24 mouse cellular contexts compared by ENCODE assay signal in genomic region chr10:74450069-74450468, GRCm38 (mm10).
"Had no signal": no experiment of that assay in that cellular context is flagged by ENCODE, and none has a peak within 500 bp of the region (broad histone marks: within the 10 kb centered on the region; RNA-seq: fewer than 3 reads in every experiment).

No protein-coding gene starts in this region.

- H3K9ac ChIP-seq: limb, embryonic 13.5 days; liver, embryonic 12.5 days; liver, embryonic 15.5 days; lung, embryonic 15.5 days; neural tube, embryonic 13.5 days; stomach, embryonic 15.5 days had no signal

- H3K27ac ChIP-seq: limb, embryonic 10.5 days; limb, embryonic 13.5 days; liver, embryonic 12.5 days; liver, embryonic 15.5 days; lung, embryonic 15.5 days; midbrain, embryonic 10.5 days; neural tube, embryonic 13.5 days; stomach, embryonic 15.5 days had no signal

- ATAC-seq: inflammation-experienced regulatory T-cells, adult 6 months; intestine, embryonic 16.5 days; liver, embryonic 12.5 days had no signal

- H3K27me3 ChIP-seq: limb, embryonic 13.5 days; liver, embryonic 12.5 days; liver, embryonic 15.5 days; lung, embryonic 15.5 days; megakaryocyte, embryonic 14.5 days; neural tube, embryonic 13.5 days; stomach, embryonic 15.5 days had no signal

- H3K9me3 ChIP-seq: limb, embryonic 10.5 days; limb, embryonic 13.5 days; liver, embryonic 12.5 days; liver, embryonic 15.5 days; lung, embryonic 15.5 days; midbrain, embryonic 10.5 days; stomach, embryonic 15.5 days had no signal

- H3K4me3 ChIP-seq: limb, embryonic 10.5 days; limb, embryonic 13.5 days; liver, embryonic 12.5 days; liver, embryonic 15.5 days; lung, embryonic 15.5 days; megakaryocyte, embryonic 14.5 days; midbrain, embryonic 10.5 days; myocyte; neural tube, embryonic 13.5 days; stomach, embryonic 15.5 days had no signal

- H3K4me2 ChIP-seq: limb, embryonic 13.5 days; liver, embryonic 12.5 days; liver, embryonic 15.5 days; lung, embryonic 15.5 days; neural tube, embryonic 13.5 days; stomach, embryonic 15.5 days had no signal

- H3K4me1 ChIP-seq: limb, embryonic 10.5 days; limb, embryonic 13.5 days; liver, embryonic 12.5 days; liver, embryonic 15.5 days; lung, embryonic 15.5 days; megakaryocyte, embryonic 14.5 days; midbrain, embryonic 10.5 days; stomach, embryonic 15.5 days had no signal

- DNase-seq: kidney, adult 18-20 months; kidney, adult 9 months; kidney, postnatal 14 days; kidney, postnatal 4 days; liver; lung, adult 18-20 months; lung, postnatal 10 days; lung, postnatal 36 days; right cerebral cortex, adult 18-20 months; right cerebral cortex, postnatal 14 days; right cerebral cortex, postnatal 4 days; thymus, postnatal 25 days had no signal

- H3K36me3 ChIP-seq: limb, embryonic 10.5 days; limb, embryonic 13.5 days; liver, embryonic 12.5 days; liver, embryonic 15.5 days; lung, embryonic 15.5 days; midbrain, embryonic 10.5 days; neural tube, embryonic 13.5 days; stomach, embryonic 15.5 days had no signal
